Mouse (Mus musculus): Measurements from ENCODE around the gene Exoc4. TPM values are rescaled to one million over a fixed set of nuclear protein-coding genes. Genes with fewer than 3 reads are reported as not detected.

Exoc4 gene
- total and polyA plus RNA-seq, 3 experiments, result 31.2 to 46.4 (median 41.9) TPM

DNA sequence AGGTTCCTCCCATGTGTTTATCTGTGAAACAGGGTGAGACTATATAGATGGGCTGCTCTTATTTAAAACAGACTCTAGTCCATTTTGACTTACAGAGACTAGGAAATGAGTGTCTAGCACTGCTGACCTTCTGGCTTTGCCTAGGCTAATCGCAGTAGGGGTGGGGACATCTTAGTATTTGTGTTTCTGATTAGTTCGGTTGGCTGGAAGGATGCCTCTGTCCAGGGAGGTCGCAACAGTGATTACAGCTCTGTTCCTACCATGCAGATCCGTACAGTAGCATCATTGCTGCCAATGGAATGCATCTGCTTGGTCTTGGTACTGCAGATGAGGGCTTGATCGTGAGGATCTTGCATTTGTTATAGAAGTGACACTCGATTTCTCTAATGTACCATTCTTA is 18.7 kb downstream of the Exoc4 start:
- Histone ChIP-seq H3K79me2 (replicated peaks; ENCODE audit: control insufficient read depth, extremely low read depth, insufficient read depth, poor library complexity, severe bottlenecking) (no peaks in the 10 kb centered on the region), H3K9ac (ENCODE audit: insufficient read depth, low read depth) (no peak overlapping the region), H3K4me1 (ENCODE audit: control insufficient read depth in 1 of 2, insufficient read depth in 2 of 2) (no peaks in the 10 kb centered on the region), H3K4me2 (ENCODE audit: insufficient read depth, low read depth, poor library complexity, severe bottlenecking) (no peak overlapping the region), H3K27ac (ENCODE audit: insufficient read depth, low read depth) (no peak overlapping the region), H3K4me3 (replicated peaks in 1 of 3; ENCODE audit: low read depth in 2 of 3, low read length in 2 of 3, poor library complexity in 1 of 3) (no peak overlapping the region), H3K9me3 (replicated peaks; ENCODE audit: low read length) (peaks cover 2% of the 10 kb centered on the region), H3K36me3 (replicated peaks in 1 of 2; ENCODE audit: control insufficient read depth in 1 of 2, insufficient read depth in 1 of 2, low read length in 1 of 2) (peaks cover 39 to 69% of the 10 kb centered on the region in 2 experiments), H3K27me3 (replicated peaks) (no peaks in the 10 kb centered on the region)
- in situ Hi-C loops (cut with MboI; ENCODE audit: low pct_ligation_motif_present, low pct_unique_long_range_greater_than_20kb, low sequenced_read_pairs), result no loop called here
- dilution Hi-C loops (cut with MboI; ENCODE audit: extremely low pct_ligation_motif_present, extremely low pct_unique_long_range_greater_than_20kb, low sequenced_read_pairs), result no loop called here
- no peak for DNase-seq (ENCODE audit: extremely low read depth)
- TF ChIP-seq CHD2 (IDR thresholded peaks at IDR 0.05; ENCODE audit: low read length), result no peak
- no peak for TF ChIP-seq UBTF (IDR thresholded peaks at IDR 0.05; ENCODE audit: low read depth, low read length)
- TF ChIP-seq ETS1 (conservative IDR thresholded peaks at IDR 0.05; ENCODE audit: low read depth, low read length), result no peak
- no peak for TF ChIP-seq MYC (IDR thresholded peaks at IDR 0.05; ENCODE audit: low read depth, low read length)
- no peak for TF ChIP-seq BHLHE40 (IDR thresholded peaks at IDR 0.05; ENCODE audit: low read depth, low read length)
- no peak for TF ChIP-seq KAT2A (IDR thresholded peaks at IDR 0.05; ENCODE audit: insufficient replicate concordance, low read length)
- no peak for TF ChIP-seq IRF4 (IDR thresholded peaks at IDR 0.05; ENCODE audit: low read depth, low read length)
- TF ChIP-seq JUND (conservative IDR thresholded peaks at IDR 0.05; ENCODE audit: low read depth, low read length), result no peak
- no peak for TF ChIP-seq ZNF384 (IDR thresholded peaks at IDR 0.05; ENCODE audit: low read depth, low read length)
- no peak for TF ChIP-seq USF2 (conservative IDR thresholded peaks at IDR 0.05; ENCODE audit: low read depth, low read length)
- TF ChIP-seq RAD21 (IDR thresholded peaks at IDR 0.05; ENCODE audit: low read depth, low read length), result no peak
- no peak for TF ChIP-seq ELF1 (IDR thresholded peaks at IDR 0.05; ENCODE audit: low read depth, low read length)

DNA sequence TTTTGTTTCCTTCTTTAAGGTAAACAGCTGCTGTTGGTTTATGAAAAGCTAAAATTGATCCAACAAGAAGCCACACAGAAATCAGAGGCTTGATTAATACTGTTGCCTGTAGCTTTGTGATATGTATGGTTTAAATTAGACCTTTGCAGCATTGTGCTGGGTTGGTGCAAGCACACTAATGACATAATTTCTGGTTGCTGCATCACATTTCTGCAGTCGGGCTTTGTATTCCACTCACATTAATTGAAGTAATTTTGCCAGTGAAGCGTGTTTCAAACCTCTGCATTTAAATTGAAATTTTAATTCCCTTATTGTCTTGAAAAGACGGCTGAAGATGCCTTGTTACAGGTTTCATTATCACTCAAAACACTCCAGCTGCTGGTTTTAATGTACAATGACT is 34.6 kb downstream of the Exoc4 start:
- H3K9ac ChIP-seq (ENCODE audit: insufficient read depth, low read depth), result no peak overlapping the region
- no peak overlapping the region for H3K4me3 ChIP-seq (replicated peaks in 1 of 3; ENCODE audit: low read depth in 2 of 3, low read length in 2 of 3, poor library complexity in 1 of 3)
- dilution Hi-C loops (cut with MboI; ENCODE audit: extremely low pct_ligation_motif_present, extremely low pct_unique_long_range_greater_than_20kb, low sequenced_read_pairs), result no loop called here
- no peak overlapping the region for H3K4me2 ChIP-seq (ENCODE audit: insufficient read depth, low read depth, poor library complexity, severe bottlenecking)
- H3K27me3 ChIP-seq (replicated peaks), result no peaks in the 10 kb centered on the region
- in situ Hi-C loops (cut with MboI; ENCODE audit: low pct_ligation_motif_present, low pct_unique_long_range_greater_than_20kb, low sequenced_read_pairs), result no loop called here
- DNase-seq (ENCODE audit: extremely low read depth), result no peak
- H3K27ac ChIP-seq (ENCODE audit: insufficient read depth, low read depth), result no peak overlapping the region
- H3K36me3 ChIP-seq (replicated peaks in 1 of 2; ENCODE audit: control insufficient read depth in 1 of 2, insufficient read depth in 1 of 2, low read length in 1 of 2), result peaks cover 0 to 8% of the 10 kb centered on the region in 2 experiments
- H3K79me2 ChIP-seq (replicated peaks; ENCODE audit: control insufficient read depth, extremely low read depth, insufficient read depth, poor library complexity, severe bottlenecking), result 0 out of 2 replicates have a peak, but pooled peaks cover 3% of the 10 kb centered on the region
- H3K9me3 ChIP-seq (replicated peaks; ENCODE audit: low read length), result no peaks in the 10 kb centered on the region
- TF ChIP-seq POLR2A (IDR thresholded peaks at IDR 0.05; ENCODE audit: low read depth, low read length) (no peak), ZC3H11A (IDR thresholded peaks at IDR 0.05; ENCODE audit: low read depth, low read length) (no peak), ZNF384 (IDR thresholded peaks at IDR 0.05; ENCODE audit: low read depth, low read length) (no peak), MYC (IDR thresholded peaks at IDR 0.05; ENCODE audit: low read depth, low read length) (no peak), USF2 (conservative IDR thresholded peaks at IDR 0.05; ENCODE audit: low read depth, low read length) (no peak), RCOR1 (conservative IDR thresholded peaks at IDR 0.05; ENCODE audit: low read depth, low read length) (no peak), RAD21 (IDR thresholded peaks at IDR 0.05; ENCODE audit: low read depth, low read length) (no peak), MAX (IDR thresholded peaks at IDR 0.05; ENCODE audit: low read length) (no peak), CHD1 (IDR thresholded peaks at IDR 0.05; ENCODE audit: low read depth, low read length) (no peak), SMC3 (IDR thresholded peaks at IDR 0.05; ENCODE audit: low read depth, low read length) (no peak), CHD2 (IDR thresholded peaks at IDR 0.05; ENCODE audit: low read length) (no peak), NRF1 (IDR thresholded peaks at IDR 0.05; ENCODE audit: low read depth, low read length) (no peak), PAX5 (IDR thresholded peaks at IDR 0.05; ENCODE audit: low read length) (no peak), TCF12 (IDR thresholded peaks at IDR 0.05; ENCODE audit: low read depth, low read length) (no peak), MXI1 (IDR thresholded peaks at IDR 0.05; ENCODE audit: low read depth, low read length) (no peak), MEF2A (IDR thresholded peaks at IDR 0.05; ENCODE audit: borderline replicate concordance, low read depth, low read length) (no peak), POLR2AphosphoS2 (IDR thresholded peaks at IDR 0.05; ENCODE audit: low read depth, low read length) (no peak), NELFE (IDR thresholded peaks at IDR 0.05; ENCODE audit: low read depth, low read length) (no peak), TBP (conservative IDR thresholded peaks at IDR 0.05; ENCODE audit: low read depth, low read length) (no peak), JUN (IDR thresholded peaks at IDR 0.05; ENCODE audit: insufficient read depth, low read depth, low read length) (no peak)
- peaks cover 0 to 8% of the 10 kb centered on the region in 2 experiments; a peak in 2 of 4 replicates for H3K4me1 ChIP-seq (ENCODE audit: control insufficient read depth in 1 of 2, insufficient read depth in 2 of 2)
